Mouse (Mus musculus): ENCODE data around the gene Prss41. TPM values are rescaled to one million over a fixed set of nuclear protein-coding genes. Genes with fewer than 3 reads are reported as not detected.

The Prss41 gene
- polyA plus RNA-seq, 1 experiment, result 16.0 TPM

DNA sequence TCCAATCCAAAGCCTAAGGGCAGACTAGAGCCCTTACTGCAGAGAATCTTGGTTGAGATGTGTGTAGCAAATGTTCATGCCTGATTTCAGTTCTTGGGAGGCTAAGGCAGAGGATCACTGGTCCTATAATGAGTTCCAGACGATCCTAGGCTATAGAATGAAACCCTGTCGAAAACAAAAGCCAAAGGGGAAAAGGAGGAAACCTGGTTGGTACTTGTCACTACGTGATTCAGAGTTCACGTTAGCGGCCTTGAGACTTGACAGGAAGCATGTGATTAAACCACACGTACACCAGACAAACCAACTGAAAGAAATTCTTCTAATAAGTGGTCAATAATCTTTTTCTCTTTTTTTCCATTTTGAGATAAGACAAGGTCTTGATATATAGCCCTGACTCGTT is 46.7 kb downstream of the Prss41 start:
- no peak overlapping the region for H3K4me3 ChIP-seq (ENCODE audit: low read depth, low read length)
- H3K27ac ChIP-seq (ENCODE audit: insufficient read depth, low read length), result no peak overlapping the region
- H3K9me3 ChIP-seq (replicated peaks; ENCODE audit: control insufficient read depth, insufficient read depth, low read length, poor library complexity, severe bottlenecking), result no peaks in the 10 kb centered on the region
- H3K27me3 ChIP-seq (ENCODE audit: control insufficient read depth, insufficient read depth, low read length, poor library complexity, severe bottlenecking), result no peaks in the 10 kb centered on the region
- TF ChIP-seq EP300 (IDR thresholded peaks at IDR 0.05; ENCODE audit: insufficient read depth, low read depth, low read length) (no peak), CTCF (IDR thresholded peaks at IDR 0.05; ENCODE audit: low read depth, low read length) (no peak), POLR2A (IDR thresholded peaks at IDR 0.05; ENCODE audit: insufficient read depth, low read length) (no peak)
- no peaks in the 10 kb centered on the region; the same call in 1 of the 2 replicates for H3K36me3 ChIP-seq (ENCODE audit: control insufficient read depth, insufficient read depth, low read length, poor library complexity, severe bottlenecking)
- H3K4me1 ChIP-seq (ENCODE audit: control insufficient read depth, insufficient read depth, low read length), result no peaks in the 10 kb centered on the region
- no peak overlapping the region for H3K9ac ChIP-seq (ENCODE audit: low read depth, poor library complexity, severe bottlenecking)

- no peaks in the 10 kb centered on the region for H3K4me1 ChIP-seq (ENCODE audit: control insufficient read depth, insufficient read depth, low read length)
- peak overlapping the region; percentile 66 for H3K27ac ChIP-seq (ENCODE audit: insufficient read depth, low read length)
- no peaks in the 10 kb centered on the region for H3K27me3 ChIP-seq (ENCODE audit: control insufficient read depth, insufficient read depth, low read length, poor library complexity, severe bottlenecking)
- H3K9me3 ChIP-seq (replicated peaks; ENCODE audit: control insufficient read depth, insufficient read depth, low read length, poor library complexity, severe bottlenecking), result no peaks in the 10 kb centered on the region
- H3K36me3 ChIP-seq (ENCODE audit: control insufficient read depth, insufficient read depth, low read length, poor library complexity, severe bottlenecking), result no peaks in the 10 kb centered on the region; the same call in 1 of the 2 replicates
- TF ChIP-seq CTCF (IDR thresholded peaks at IDR 0.05; ENCODE audit: low read depth, low read length) (no peak), POLR2A (IDR thresholded peaks at IDR 0.05; ENCODE audit: insufficient read depth, low read length) (no peak), EP300 (IDR thresholded peaks at IDR 0.05; ENCODE audit: insufficient read depth, low read depth, low read length) (no peak)
- H3K4me3 ChIP-seq (ENCODE audit: low read depth, low read length), result peak overlapping the region; percentile 16; the same call in 1 of the 2 replicates
- no peak overlapping the region for H3K9ac ChIP-seq (ENCODE audit: low read depth, poor library complexity, severe bottlenecking)
Observed at GRCm38 (mm10) chr17:23795323-23795722, 48.6 kb downstream of the Prss41 start.

DNA sequence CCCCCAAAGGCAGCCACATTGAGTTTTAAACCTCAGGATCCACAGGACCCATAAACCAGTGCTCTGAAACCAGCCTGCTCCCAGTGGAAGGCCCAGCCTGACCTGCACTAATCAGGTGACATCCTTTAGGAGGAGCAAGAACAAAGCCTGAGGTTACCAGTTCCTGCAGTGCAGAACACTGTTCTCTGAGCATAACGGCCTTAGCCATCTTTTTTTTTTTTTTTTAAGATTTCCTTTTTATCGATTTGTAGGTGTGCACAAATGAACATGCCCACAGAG is 53.0 kb downstream of the Prss41 start:
- Histone ChIP-seq H3K9me3 (replicated peaks; ENCODE audit: control insufficient read depth, insufficient read depth, low read length, poor library complexity, severe bottlenecking) (no peaks in the 10 kb centered on the region), H3K36me3 (ENCODE audit: control insufficient read depth, insufficient read depth, low read length, poor library complexity, severe bottlenecking) (no peaks in the 10 kb centered on the region), H3K27ac (ENCODE audit: insufficient read depth, low read length) (peak overlapping the region; percentile 88), H3K4me3 (ENCODE audit: low read depth, low read length) (peak overlapping the region; percentile 76), H3K9ac (ENCODE audit: low read depth, poor library complexity, severe bottlenecking) (peak overlapping the region; percentile 79), H3K4me1 (ENCODE audit: control insufficient read depth, insufficient read depth, low read length) (no peaks in the 10 kb centered on the region), H3K27me3 (ENCODE audit: control insufficient read depth, insufficient read depth, low read length, poor library complexity, severe bottlenecking) (no peaks in the 10 kb centered on the region)
- TF ChIP-seq EP300 (IDR thresholded peaks at IDR 0.05; ENCODE audit: insufficient read depth, low read depth, low read length) (no peak), CTCF (IDR thresholded peaks at IDR 0.05; ENCODE audit: low read depth, low read length) (no peak), POLR2A (IDR thresholded peaks at IDR 0.05; ENCODE audit: insufficient read depth, low read length) (peak; percentile 7)

- Histone ChIP-seq H3K27ac (ENCODE audit: insufficient read depth, low read length) (peak within 1 kb of the TSS; percentile 88), H3K4me3 (ENCODE audit: low read depth, low read length) (peak within 1 kb of the TSS; percentile 76), H3K9me3 (replicated peaks; ENCODE audit: control insufficient read depth, insufficient read depth, low read length, poor library complexity, severe bottlenecking) (no peaks in the 10 kb centered on the region), H3K9ac (ENCODE audit: low read depth, poor library complexity, severe bottlenecking) (peak within 1 kb of the TSS; percentile 79), H3K27me3 (ENCODE audit: control insufficient read depth, insufficient read depth, low read length, poor library complexity, severe bottlenecking) (no peaks in the 10 kb centered on the region), H3K36me3 (ENCODE audit: control insufficient read depth, insufficient read depth, low read length, poor library complexity, severe bottlenecking) (no peaks in the 10 kb centered on the region), H3K4me1 (ENCODE audit: control insufficient read depth, insufficient read depth, low read length) (no peaks in the 10 kb centered on the region)
- TF ChIP-seq EP300 (IDR thresholded peaks at IDR 0.05; ENCODE audit: insufficient read depth, low read depth, low read length), result peak; percentile 64
- no peak for TF ChIP-seq CTCF (IDR thresholded peaks at IDR 0.05; ENCODE audit: low read depth, low read length)
- peak; percentile 8 for TF ChIP-seq POLR2A (IDR thresholded peaks at IDR 0.05; ENCODE audit: insufficient read depth, low read length)
Observed at GRCm38 (mm10) chr17:23790269-23791078, 53.5 kb downstream of the Prss41 start, which contains the start of gene Srrm2. Srrm2 (plus strand) TSS chr17:23790532.

- TF ChIP-seq EP300 (IDR thresholded peaks at IDR 0.05; ENCODE audit: insufficient read depth, low read depth, low read length) (peak; percentile 77), CTCF (IDR thresholded peaks at IDR 0.05; ENCODE audit: low read depth, low read length) (no peak), POLR2A (IDR thresholded peaks at IDR 0.05; ENCODE audit: insufficient read depth, low read length) (no peak)
- no peaks in the 10 kb centered on the region for H3K4me1 ChIP-seq (ENCODE audit: control insufficient read depth, insufficient read depth, low read length)
- H3K27ac ChIP-seq (ENCODE audit: insufficient read depth, low read length), result peak overlapping the region; percentile 88
- no peaks in the 10 kb centered on the region for H3K9me3 ChIP-seq (replicated peaks; ENCODE audit: control insufficient read depth, insufficient read depth, low read length, poor library complexity, severe bottlenecking)
- H3K36me3 ChIP-seq (ENCODE audit: control insufficient read depth, insufficient read depth, low read length, poor library complexity, severe bottlenecking), result no peaks in the 10 kb centered on the region
- H3K4me3 ChIP-seq (ENCODE audit: low read depth, low read length), result peak overlapping the region; percentile 76
- peak overlapping the region; percentile 79 for H3K9ac ChIP-seq (ENCODE audit: low read depth, poor library complexity, severe bottlenecking)
- H3K27me3 ChIP-seq (ENCODE audit: control insufficient read depth, insufficient read depth, low read length, poor library complexity, severe bottlenecking), result no peaks in the 10 kb centered on the region
Observed at GRCm38 (mm10) chr17:23789749-23790268, 54.2 kb downstream of the Prss41 start.

GRCm38 (mm10) chr17:23788973-23789372 is 55.0 kb downstream of the Prss41 start:
- Histone ChIP-seq H3K27ac (ENCODE audit: insufficient read depth, low read length) (peak overlapping the region; percentile 92), H3K9me3 (replicated peaks; ENCODE audit: control insufficient read depth, insufficient read depth, low read length, poor library complexity, severe bottlenecking) (no peaks in the 10 kb centered on the region), H3K27me3 (ENCODE audit: control insufficient read depth, insufficient read depth, low read length, poor library complexity, severe bottlenecking) (no peaks in the 10 kb centered on the region), H3K4me1 (ENCODE audit: control insufficient read depth, insufficient read depth, low read length) (no peaks in the 10 kb centered on the region), H3K36me3 (ENCODE audit: control insufficient read depth, insufficient read depth, low read length, poor library complexity, severe bottlenecking) (no peaks in the 10 kb centered on the region), H3K9ac (ENCODE audit: low read depth, poor library complexity, severe bottlenecking) (no peak overlapping the region; the same call in 1 of the 2 replicates), H3K4me3 (ENCODE audit: low read depth, low read length) (no peak overlapping the region)
- no peak for TF ChIP-seq POLR2A (IDR thresholded peaks at IDR 0.05; ENCODE audit: insufficient read depth, low read length)
- TF ChIP-seq CTCF (IDR thresholded peaks at IDR 0.05; ENCODE audit: low read depth, low read length), result no peak
- no peak for TF ChIP-seq EP300 (IDR thresholded peaks at IDR 0.05; ENCODE audit: insufficient read depth, low read depth, low read length)

Other genes with a start within 250 kb of the Prss41 start
- gene Zfp13, start 244.7 kb downstream of the Prss41 start, polyA plus RNA-seq (2011; ENCODE audit: insufficient read depth, insufficient read length, low read depth, missing spikeins), result 25.1 and 27.7 TPM in 2 replicates
- gene Zscan10, start 243.3 kb downstream of the Prss41 start, polyA plus RNA-seq (2011; ENCODE audit: insufficient read depth, insufficient read length, low read depth, missing spikeins), result 51.8 and 58.5 TPM in 2 replicates
- gene Mmp25, start 198.9 kb downstream of the Prss41 start, polyA plus RNA-seq (2011; ENCODE audit: insufficient read depth, insufficient read length, low read depth, missing spikeins), result 10.9 and 12.6 TPM in 2 replicates
- gene Bicdl2, start 183.7 kb downstream of the Prss41 start, polyA plus RNA-seq (2011; ENCODE audit: insufficient read depth, insufficient read length, low read depth, missing spikeins), result 2.9 and 3.2 TPM in 2 replicates
- gene Hcfc1r1, start 170.6 kb downstream of the Prss41 start, polyA plus RNA-seq (2011; ENCODE audit: insufficient read depth, insufficient read length, low read depth, missing spikeins), result 145 and 149 TPM in 2 replicates
- gene Thoc6, start 170.3 kb downstream of the Prss41 start, polyA plus RNA-seq (2011; ENCODE audit: insufficient read depth, insufficient read length, low read depth, missing spikeins), result 57.3 and 63.1 TPM in 2 replicates
- gene Tnfrsf12a, start 166.7 kb downstream of the Prss41 start, polyA plus RNA-seq (2011; ENCODE audit: insufficient read depth, insufficient read length, low read depth, missing spikeins), result 51.7 and 61.7 TPM in 2 replicates
- gene Cldn6, start 164.9 kb downstream of the Prss41 start, polyA plus RNA-seq (2011; ENCODE audit: insufficient read depth, insufficient read length, low read depth, missing spikeins), result 300 and 333 TPM in 2 replicates
- gene Cldn9, start 160.1 kb downstream of the Prss41 start, polyA plus RNA-seq (2011; ENCODE audit: insufficient read depth, insufficient read length, low read depth, missing spikeins), result 1.7 and 2.9 TPM in 2 replicates
- gene 1520401A03Rik, start 121.4 kb downstream of the Prss41 start, polyA plus RNA-seq (2011; ENCODE audit: insufficient read depth, insufficient read length, low read depth, missing spikeins), result 3.6 and 4.1 TPM in 2 replicates
- gene Pkmyt1, start 117.8 kb downstream of the Prss41 start, polyA plus RNA-seq (2011; ENCODE audit: insufficient read depth, insufficient read length, low read depth, missing spikeins), result 26.5 and 27.7 TPM in 2 replicates
- gene Paqr4, start 103.3 kb downstream of the Prss41 start, polyA plus RNA-seq (2011; ENCODE audit: insufficient read depth, insufficient read length, low read depth, missing spikeins), result 2.4 and 2.7 TPM in 2 replicates
- 0.57 and 1.4 TPM in 2 replicates for gene Kremen2, start 98.3 kb downstream of the Prss41 start, polyA plus RNA-seq (2011; ENCODE audit: insufficient read depth, insufficient read length, low read depth, missing spikeins)
- 32.9 and 34.2 TPM in 2 replicates for gene Flywch1, start 72.6 kb downstream of the Prss41 start, polyA plus RNA-seq (2011; ENCODE audit: insufficient read depth, insufficient read length, low read depth, missing spikeins)
- gene Flywch2, start 58.1 kb downstream of the Prss41 start, polyA plus RNA-seq (2011; ENCODE audit: insufficient read depth, insufficient read length, low read depth, missing spikeins), result 10.7 and 13.1 TPM in 2 replicates
- 552 and 560 TPM in 2 replicates for gene Srrm2, start 53.6 kb downstream of the Prss41 start, polyA plus RNA-seq (2011; ENCODE audit: insufficient read depth, insufficient read length, low read depth, missing spikeins)
- 398 and 458 TPM in 2 replicates for gene Elob, start 15.0 kb downstream of the Prss41 start, polyA plus RNA-seq (2011; ENCODE audit: insufficient read depth, insufficient read length, low read depth, missing spikeins)
- gene Prss33, start 8.1 kb downstream of the Prss41 start, polyA plus RNA-seq (2011; ENCODE audit: insufficient read depth, insufficient read length, low read depth, missing spikeins), result 1.6 and 2.0 TPM in 2 replicates
- gene Prss32, start 317 bp downstream of the Prss41 start, polyA plus RNA-seq (2011; ENCODE audit: insufficient read depth, insufficient read length, low read depth, missing spikeins), result not detected in 2 replicates
- gene Prss21, start 23.9 kb upstream of the Prss41 start, polyA plus RNA-seq (2011; ENCODE audit: insufficient read depth, insufficient read length, low read depth, missing spikeins), result not detected in 2 replicates
- gene Dcpp1, start 36.7 kb upstream of the Prss41 start, polyA plus RNA-seq (2011; ENCODE audit: insufficient read depth, insufficient read length, low read depth, missing spikeins), result not detected in 2 replicates
- gene Dcpp2, start 36.7 kb upstream of the Prss41 start, polyA plus RNA-seq (2011; ENCODE audit: insufficient read depth, insufficient read length, low read depth, missing spikeins), result not detected in 2 replicates
- not detected in 2 replicates for gene Dcpp3, start 73.3 kb upstream of the Prss41 start, polyA plus RNA-seq (2011; ENCODE audit: insufficient read depth, insufficient read length, low read depth, missing spikeins)
- not detected in 2 replicates for gene Sbp, start 97.5 kb upstream of the Prss41 start, polyA plus RNA-seq (2011; ENCODE audit: insufficient read depth, insufficient read length, low read depth, missing spikeins)
- not detected in 2 replicates for gene Sbpl, start 111.1 kb upstream of the Prss41 start, polyA plus RNA-seq (2011; ENCODE audit: insufficient read depth, insufficient read length, low read depth, missing spikeins)
- not detected in 2 replicates for gene Prss30, start 136.4 kb upstream of the Prss41 start, polyA plus RNA-seq (2011; ENCODE audit: insufficient read depth, insufficient read length, low read depth, missing spikeins)
- gene Prss22, start 153.9 kb upstream of the Prss41 start, polyA plus RNA-seq (2011; ENCODE audit: insufficient read depth, insufficient read length, low read depth, missing spikeins), result 0.45 TPM in 1 of 2 replicates, not detected in the other
- gene Prss27, start 194.0 kb upstream of the Prss41 start, polyA plus RNA-seq (2011; ENCODE audit: insufficient read depth, insufficient read length, low read depth, missing spikeins), result not detected in 2 replicates
- gene Kctd5, start 229.3 kb upstream of the Prss41 start, polyA plus RNA-seq (2011; ENCODE audit: insufficient read depth, insufficient read length, low read depth, missing spikeins), result 66.4 and 68.4 TPM in 2 replicates

Measured in ES-Bruce4 (cell line).